Mouse (Mus musculus): ENCODE data around the gene Ank2.

GRCm38 (mm10) chr3:127063654-127064386, 435.3 kb downstream of the Ank2 start:
- TF ChIP-seq CTCF (IDR thresholded peaks at IDR 0.05; ENCODE audit: insufficient read depth, low read length): no peak
- no peak for TF ChIP-seq POLR2A (IDR thresholded peaks at IDR 0.05; ENCODE audit: borderline replicate concordance, extremely low read depth, low read depth, low read length)
